Mouse (Mus musculus) liver, embryonic 14.5 days (tissue): ENCODE measurements at regions not wholly inside any gene's neighbourhood (a gene's known extent, or its start where the extent isn't known, plus 50 kb on each side); places are given as distances from the start of the nearest gene placed in this dataset.

ENCODE experiments used
- CTCF ChIP-seq: IDR thresholded peaks from 2 replicates; pipeline ENCODE4 v1.5.1; 2016; ENCODE audit warnings: antibody characterized with exemption, low read depth, control low read depth
- EP300 ChIP-seq: IDR thresholded peaks from 2 replicates; pipeline ENCODE4 v1.6.1; 2016; ENCODE audit warnings: antibody characterized with exemption, low read depth

- no peak for TF ChIP-seq EP300
- TF ChIP-seq CTCF = no peak
Measured at GRCm38 (mm10) chr15:68362081-68363057, 1861.7 kb upstream of the Lrrc6 start.
